Mouse (Mus musculus) CD4-positive, CD25-positive, alpha-beta regulatory T cell, adult 2 months (primary cell): ENCODE data around the gene Gsx1.
A peak's percentile ranks its signal among the peaks of the same experiment; 100 is the strongest.

Source experiments
- DNase-seq: peaks from one replicate; pipeline ENCODE4 v3.0.0-alpha.2; 2012; ENCODE audit warnings: low read depth, low spot score

The Gsx1 gene

GRCm38 (mm10) chr5:147204905-147205304, 16.4 kb downstream of the Gsx1 start:
- no peak for DNase-seq

DNA sequence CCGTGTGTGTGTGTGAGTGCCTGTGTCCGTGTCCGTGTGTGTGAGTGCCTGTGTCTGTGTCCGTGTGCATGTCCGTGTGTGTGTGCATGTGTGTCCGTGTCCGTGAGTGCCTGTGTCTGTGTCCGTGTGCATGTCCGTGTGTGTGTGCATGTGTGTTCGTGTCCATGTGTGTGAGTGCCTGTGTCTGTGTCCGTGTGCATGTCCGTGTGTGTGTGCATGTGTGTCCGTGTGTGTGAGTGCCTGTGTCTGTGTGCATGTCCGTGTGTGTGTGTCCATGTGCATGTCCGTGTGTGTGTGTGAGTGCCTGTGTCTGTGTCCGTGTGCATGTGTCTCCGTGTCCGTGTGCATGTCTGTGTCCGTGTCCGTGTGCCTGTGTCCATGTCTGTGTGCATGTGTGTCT, 19.4 kb downstream of the Gsx1 start:
- DNase-seq: no peak

DNA sequence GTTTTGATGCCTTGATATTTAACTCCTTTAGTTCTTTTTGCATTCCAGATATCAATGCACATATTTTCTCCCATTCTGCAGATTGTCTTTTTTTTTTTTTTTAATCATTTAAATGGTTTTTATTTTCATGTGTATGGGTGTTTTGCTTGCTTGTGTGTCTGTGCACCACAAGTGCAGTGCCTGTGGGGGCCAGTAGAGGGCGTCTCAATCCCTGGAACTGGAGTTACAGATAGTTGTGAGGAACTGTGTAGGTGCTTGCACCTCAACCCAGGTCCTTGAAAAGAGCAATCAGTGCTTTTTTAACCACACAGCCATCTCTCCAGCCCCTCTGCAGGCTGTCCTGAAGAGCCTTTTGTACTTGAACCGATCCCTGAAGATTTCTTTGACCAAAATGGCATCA, 20.0 kb downstream of the Gsx1 start:
- DNase-seq: no peak

- peak; percentile 84 for DNase-seq
These were observed 39.0 kb downstream of the Gsx1 start for GRCm38 (mm10) chr5:147227354-147228112.

GRCm38 (mm10) chr5:147235406-147236309, 47.2 kb downstream of the Gsx1 start:
- DNase-seq: no peak
